Mouse (Mus musculus) spleen, adult 2 months (tissue): ENCODE measurements around the gene Mis18bp1. TPM values are rescaled to one million over a fixed set of nuclear protein-coding genes. Genes with fewer than 3 reads are reported as not detected.

Experiments used
- DNase-seq, 2 experiments: peaks; one replicate each; pipeline versions ENCODE4 v3.0.0 to v3.0.0-alpha.2; 2012 to 2021; ENCODE audit warnings: low spot score in 2 of 2, low read depth in 1 of 2
- H3K27ac ChIP-seq: fragments of 200-500 bp; 2 replicates; pipeline ENCODE4 v1.5.1; 2012; ENCODE audit warnings: low read length, inconsistent platforms; ENCODE audit not compliant: insufficient read depth
- H3K27me3 ChIP-seq: fragments of 200-500 bp; 2 replicates; pipeline ENCODE4 v1.6.1; 2012; ENCODE audit warnings: mild to moderate bottlenecking, moderate library complexity, low read length, inconsistent platforms; ENCODE audit not compliant: control insufficient read depth, insufficient read depth
- H3K36me3 ChIP-seq: fragments of 200-500 bp; 2 replicates; pipeline ENCODE4 v1.6.1; 2012; ENCODE audit warnings: mild to moderate bottlenecking, low read length, inconsistent platforms; ENCODE audit not compliant: control insufficient read depth, insufficient read depth
- H3K4me1 ChIP-seq: fragments of 200-500 bp; 2 replicates; pipeline ENCODE4 v1.6.1; 2011; ENCODE audit warnings: inconsistent platforms; ENCODE audit not compliant: control insufficient read depth, insufficient read depth, insufficient read length
- H3K4me3 ChIP-seq: fragments of 200-500 bp; 2 replicates; pipeline ENCODE4 v1.5.1; 2011; ENCODE audit warnings: mild to moderate bottlenecking, inconsistent platforms; ENCODE audit not compliant: insufficient read depth, insufficient read length; ENCODE audit errors: extremely low read depth
- CTCF ChIP-seq: fragments of 200-500 bp; IDR thresholded peaks from 2 replicates; pipeline ENCODE4 v1.5.1; 2011; ENCODE audit warnings: mild to moderate bottlenecking, inconsistent platforms; ENCODE audit not compliant: insufficient read depth, insufficient read length, insufficient replicate concordance; ENCODE audit errors: extremely low read depth
- POLR2A ChIP-seq: fragments of 200-500 bp; IDR thresholded peaks from 2 replicates; pipeline ENCODE4 v1.6.1; 2011; ENCODE audit warnings: low read depth, low read length, inconsistent platforms
- WGBS: fragments of 180-500 bp; shearing (Covaris S2); methylation state at CpG from one replicate; pipeline ENCODE4 v1.1.7; 2018; 5-methylcytosine and 5-hydroxymethylcytosine counted together
- polyA plus RNA-seq: library from polyadenylated mRNA; depleted of rRNA; stranded (reverse); fragments of >200 nt; gene quantifications from 2 replicates; pipeline ENCODE4 v1.2.3, GENCODE M21; 2012; rRNA removed

Gene Mis18bp1
- polyA plus RNA-seq, 1 experiment: 0.37 TPM

- Histone ChIP-seq H3K27ac (no peak overlapping the region), H3K4me3 (no peak overlapping the region), H3K4me1 (no peaks in the 10 kb centered on the region), H3K36me3 (peaks cover 2% of the 10 kb centered on the region; the same call in 1 of the 2 replicates), H3K27me3 (no peaks in the 10 kb centered on the region)
- no peak for DNase-seq
- 87% methylated on average over 3 of the region's 3 CpGs for WGBS
- no peak for TF ChIP-seq POLR2A
- no peak for TF ChIP-seq CTCF
Observed at GRCm38 (mm10) chr12:65111503-65111902, 60.9 kb downstream of the Mis18bp1 start.

GRCm38 (mm10) chr12:65108746-65109145 lies 63.7 kb downstream of the Mis18bp1 start:
- no peak for DNase-seq
- TF ChIP-seq CTCF (no peak), POLR2A (no peak)
- H3K27me3 ChIP-seq: no peaks in the 10 kb centered on the region
- no peaks in the 10 kb centered on the region for H3K4me1 ChIP-seq
- no peak overlapping the region for H3K27ac ChIP-seq
- 90% methylated on average over 1 of the region's 1 CpGs for WGBS
- H3K4me3 ChIP-seq: no peak overlapping the region
- peaks cover 6% of the 10 kb centered on the region for H3K36me3 ChIP-seq

Other genes starting within 250 kb of the Mis18bp1 start
- gene Klhl28, start 207.1 kb downstream of the Mis18bp1 start, polyA plus RNA-seq: 1.9 and 2.2 TPM in 2 replicates
- gene Togaram1, start 206.8 kb downstream of the Mis18bp1 start, polyA plus RNA-seq: 2.5 and 3.4 TPM in 2 replicates
- gene Prpf39, start 136.3 kb downstream of the Mis18bp1 start, polyA plus RNA-seq: 8.3 and 9.1 TPM in 2 replicates
- gene Fkbp3, start 98.6 kb downstream of the Mis18bp1 start, polyA plus RNA-seq: 15.7 and 17.3 TPM in 2 replicates
- 2.1 and 4.0 TPM in 2 replicates for gene Fancm, start 97.0 kb downstream of the Mis18bp1 start, polyA plus RNA-seq
- gene Wdr20rt, start 52.9 kb upstream of the Mis18bp1 start, polyA plus RNA-seq: not detected in 2 replicates